ENCODE assay signal across 17 mouse cellular contexts in the genomic region with DNA sequence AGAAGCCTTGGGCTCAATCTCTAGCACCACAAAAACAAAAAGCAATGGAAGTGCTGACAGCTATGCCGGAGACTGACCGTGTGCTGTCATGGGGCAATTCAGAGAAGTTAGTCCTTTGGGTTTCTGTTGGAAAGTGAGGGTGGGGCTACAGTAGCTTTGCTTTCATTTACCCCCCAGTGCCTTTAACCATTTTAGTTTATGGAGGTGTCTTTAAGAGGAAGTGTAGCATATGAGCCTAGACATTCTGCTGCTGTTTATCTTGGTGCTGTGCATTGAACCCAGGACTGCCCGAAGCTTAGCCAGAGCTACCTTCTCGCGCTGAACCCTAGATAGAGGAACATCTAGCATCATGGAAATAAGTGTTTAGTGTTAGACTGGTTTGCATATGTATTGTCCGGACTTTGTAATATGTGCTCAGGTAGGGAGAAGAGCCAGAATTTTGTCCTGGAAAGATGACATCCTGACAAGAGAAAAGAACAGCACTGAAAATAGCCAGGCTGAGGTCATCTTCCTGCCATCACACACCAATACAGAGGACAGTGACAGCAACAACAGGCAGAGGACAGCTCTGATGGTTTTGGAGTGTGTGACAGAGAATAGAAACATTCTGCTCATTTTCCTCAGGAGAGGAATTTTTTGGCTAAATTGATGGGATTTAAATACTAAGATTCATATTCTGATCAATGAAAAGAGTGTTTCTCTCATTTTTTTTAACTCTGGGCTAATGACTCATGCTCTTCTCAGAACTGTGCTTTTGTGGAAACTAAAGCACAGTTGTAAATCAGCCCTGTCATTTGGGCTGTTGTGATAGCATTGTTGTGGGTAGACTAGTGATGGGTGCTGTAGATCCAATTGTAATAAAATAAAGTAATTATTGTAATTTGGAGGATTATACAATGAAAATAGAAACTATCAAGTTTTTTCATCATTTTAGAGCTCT. TPM values are rescaled to one million over a fixed set of nuclear protein-coding genes. Genes with fewer than 3 reads are reported as not detected.
DNase-seq lines count a peak whose midpoint lies in the region; ATAC-seq and TF ChIP-seq lines count a peak whose summit lies in the region.
"Had no signal": no experiment of that assay in that cellular context is flagged by ENCODE, and none has a peak within 500 bp of the region (broad histone marks: within the 10 kb centered on the region; RNA-seq: fewer than 3 reads in every experiment).

No protein-coding gene starts in this region.

- no peak overlapping the region for H3K4me2 ChIP-seq in midbrain, postnatal 0 days (ENCODE audit: low read depth, low read length, poor library complexity, severe bottlenecking)
- H3K4me2 ChIP-seq: forebrain, embryonic 13.5 days; neural tube, embryonic 13.5 days had no signal

- H3K9ac ChIP-seq in midbrain, postnatal 0 days (replicated peaks; ENCODE audit: low read length, poor library complexity, severe bottlenecking) = no peak overlapping the region
- H3K9ac ChIP-seq: forebrain, embryonic 13.5 days; liver, embryonic 14.5 days; neural tube, embryonic 13.5 days had no signal

- WGBS in midbrain, postnatal 0 days = 95% methylated on average over 6 of the region's 6 CpGs

- H3K4me3 ChIP-seq in midbrain, postnatal 0 days (ENCODE audit: low read depth, low read length) = no peak overlapping the region
- H3K4me3 ChIP-seq: forebrain, embryonic 13.5 days; neural tube, embryonic 13.5 days had no signal

- TF ChIP-seq CTCF in midbrain, postnatal 0 days (IDR thresholded peaks at IDR 0.05) = no peak

- no peaks in the 10 kb centered on the region for H3K9me3 ChIP-seq in midbrain, postnatal 0 days (ENCODE audit: low read length)
- H3K9me3 ChIP-seq: forebrain, embryonic 13.5 days; neural tube, embryonic 13.5 days had no signal

- intact Hi-C loops in heart, postnatal 25 days (cut with DNase I) = no loop called here

- H3K4me1 ChIP-seq in midbrain, postnatal 0 days (ENCODE audit: insufficient read depth, low read length) = no peaks in the 10 kb centered on the region

- no peak overlapping the region for H3K27ac ChIP-seq in midbrain, postnatal 0 days (ENCODE audit: low read depth, low read length)
- H3K27ac ChIP-seq: forebrain, embryonic 13.5 days; liver, embryonic 14.5 days; neural tube, embryonic 13.5 days had no signal

- peak; percentile 73 for DNase-seq in heart, adult 11 months
- no peak for DNase-seq in heart, postnatal 25 days (ENCODE audit: low spot score)
- peak; percentile 29 to 34 for DNase-seq in spleen, postnatal 36 days (ENCODE audit: low spot score in 2 of 2)
- DNase-seq in spleen, postnatal 10 days (ENCODE audit: low spot score in 2 of 2) = no peak
- peak; percentile 61 for DNase-seq in induced T-regulatory cell, adult 2 months (ENCODE audit: low read depth)
- no peak for DNase-seq in midbrain, postnatal 0 days (ENCODE audit: low spot score)
- DNase-seq in kidney, adult 11 months = no peak
- DNase-seq: cerebellum, postnatal 36 days; kidney, postnatal 36 days; left cerebral cortex, postnatal 4 days; lung, postnatal 10 days; thymus, postnatal 14 days had no signal

- no peaks in the 10 kb centered on the region for H3K27me3 ChIP-seq in midbrain, postnatal 0 days (ENCODE audit: insufficient read depth, low read length)
- H3K27me3 ChIP-seq: forebrain, embryonic 13.5 days; neural tube, embryonic 13.5 days had no signal

- no peak for ATAC-seq in midbrain, postnatal 0 days (ENCODE audit: low FRiP score)
- ATAC-seq: forebrain, embryonic 13.5 days; inflammation-experienced regulatory T-cells, adult 6 months; midbrain, embryonic 16.5 days had no signal

- no peaks in the 10 kb centered on the region for H3K36me3 ChIP-seq in midbrain, postnatal 0 days (ENCODE audit: insufficient read depth, low read length)
- H3K36me3 ChIP-seq: neural tube, embryonic 13.5 days had no signal

RNA-seq across cellular contexts. Expression of gene Pik3ca, which starts 23.9 kb away (rescaled TPM):
- total RNA-seq in heart, postnatal 25 days (2021) = 10 to 100 TPM; 45.8 to 54.2 TPM
- 43.3 and 51.8 TPM in 2 replicates for total RNA-seq in midbrain, postnatal 0 days (2014; rRNA removed)
- polyA plus RNA-seq in midbrain, postnatal 0 days (2015; fragmentation: Nextera tagmentation; extraction: Ambion mirVana) = 8.6 and 10.2 TPM in 2 replicates

RNA-seq across cellular contexts. Expression of gene Zmat3, which starts 55.6 kb away (rescaled TPM):
- total RNA-seq in heart, postnatal 25 days (2021) = 1 to 10 TPM; 6.2 to 7.0 TPM
- 13.7 and 21.2 TPM in 2 replicates for total RNA-seq in midbrain, postnatal 0 days (2014; rRNA removed)
- polyA plus RNA-seq in midbrain, postnatal 0 days (2015; fragmentation: Nextera tagmentation; extraction: Ambion mirVana) = 5.2 and 5.5 TPM in 2 replicates

Comparison
In these comparisons a context has a peak if more than half of its experiments do, and no peak if none do; other contexts are left out.
1. DNase-seq: peak in heart, adult 11 months (single experiment), spleen, postnatal 36 days (2 of 2) and induced T-regulatory cell, adult 2 months (single experiment); none in heart, postnatal 25 days (single experiment), spleen, postnatal 10 days (0 of 2), midbrain, postnatal 0 days (single experiment) and kidney, adult 11 months (single experiment).